Mouse (Mus musculus): ENCODE measurements at regions not wholly inside any gene's neighbourhood (a gene's known extent, or its start where the extent isn't known, plus 50 kb on each side); places are given as distances from the start of the nearest gene placed in this dataset.

GRCm38 (mm10) chr10:68360765-68361483 is 82.4 kb upstream of the Arid5b start:
- TF ChIP-seq CTCF (IDR thresholded peaks at IDR 0.05) (no peak), EP300 (IDR thresholded peaks at IDR 0.05) (no peak)
- Histone ChIP-seq H3K9me3 (ENCODE audit: low read length) (no peaks in the 10 kb centered on the region), H3K4me2 (replicated peaks; ENCODE audit: low read depth, low read length) (no peak overlapping the region), H3K4me1 (ENCODE audit: insufficient read depth, low read depth, low read length) (no peaks in the 10 kb centered on the region; the same call in 1 of the 2 replicates), H3K36me3 (ENCODE audit: insufficient read depth, low read length) (no peaks in the 10 kb centered on the region), H3K9ac (replicated peaks; ENCODE audit: low read depth) (no peak overlapping the region), H3K4me3 (ENCODE audit: low read depth, low read length) (no peak overlapping the region), H3K27me3 (replicated peaks; ENCODE audit: insufficient read depth, low read length) (no peaks in the 10 kb centered on the region), H3K27ac (ENCODE audit: low read length) (0 out of 2 replicates have a peak overlapping the region, but pooled peaks have one; percentile 38)
- DNase-seq (ENCODE audit: low spot score) (peak; percentile 78), ATAC-seq (peak; percentile 87)
- 34% methylated on average over 6 of the region's 6 CpGs for WGBS

- DNase-seq (ENCODE audit: low spot score) (peak; percentile 11), ATAC-seq (no peak)
- 100% methylated on average over 2 of the region's 2 CpGs for WGBS
- Histone ChIP-seq H3K27me3 (replicated peaks; ENCODE audit: insufficient read depth, low read length) (no peaks in the 10 kb centered on the region), H3K9me3 (ENCODE audit: low read length) (no peaks in the 10 kb centered on the region), H3K4me1 (ENCODE audit: insufficient read depth, low read depth, low read length) (no peaks in the 10 kb centered on the region; the same call in 1 of the 2 replicates), H3K36me3 (ENCODE audit: insufficient read depth, low read length) (no peaks in the 10 kb centered on the region), H3K9ac (replicated peaks; ENCODE audit: low read depth) (no peak overlapping the region), H3K4me3 (ENCODE audit: low read depth, low read length) (no peak overlapping the region), H3K27ac (ENCODE audit: low read length) (no peak overlapping the region), H3K4me2 (replicated peaks; ENCODE audit: low read depth, low read length) (no peak overlapping the region)
- TF ChIP-seq CTCF (IDR thresholded peaks at IDR 0.05) (peak; percentile 46), EP300 (IDR thresholded peaks at IDR 0.05) (no peak)
Observed at GRCm38 (mm10) chr10:68359135-68359534, 80.6 kb upstream of the Arid5b start.

- H3K9me3 ChIP-seq (ENCODE audit: low read length): no peaks in the 10 kb centered on the region
- H3K9ac ChIP-seq (replicated peaks; ENCODE audit: low read depth): no peak overlapping the region
- TF ChIP-seq EP300 (IDR thresholded peaks at IDR 0.05): no peak
- TF ChIP-seq CTCF (IDR thresholded peaks at IDR 0.05): peak; percentile 62
- H3K27ac ChIP-seq (ENCODE audit: low read length): peak overlapping the region; percentile 62
- no peak overlapping the region for H3K4me2 ChIP-seq (replicated peaks; ENCODE audit: low read depth, low read length)
- DNase-seq (ENCODE audit: low spot score) (peak; percentile 35), ATAC-seq (no peak)
- WGBS: 26% methylated on average over 6 of the region's 6 CpGs
- no peaks in the 10 kb centered on the region for H3K27me3 ChIP-seq (replicated peaks; ENCODE audit: insufficient read depth, low read length)
- H3K4me1 ChIP-seq (ENCODE audit: insufficient read depth, low read depth, low read length): no peaks in the 10 kb centered on the region; the same call in 1 of the 2 replicates
- H3K36me3 ChIP-seq (ENCODE audit: insufficient read depth, low read length): no peaks in the 10 kb centered on the region
- H3K4me3 ChIP-seq (ENCODE audit: low read depth, low read length): no peak overlapping the region
Observed at GRCm38 (mm10) chr10:68356973-68357372, 78.4 kb upstream of the Arid5b start.

- no peak overlapping the region for H3K9ac ChIP-seq (replicated peaks; ENCODE audit: low read depth)
- no peaks in the 10 kb centered on the region; the same call in 1 of the 2 replicates for H3K4me1 ChIP-seq (ENCODE audit: insufficient read depth, low read depth, low read length)
- no peak overlapping the region for H3K4me3 ChIP-seq (ENCODE audit: low read depth, low read length)
- WGBS: 74% methylated on average over 5 of the region's 5 CpGs
- no peaks in the 10 kb centered on the region for H3K9me3 ChIP-seq (ENCODE audit: low read length)
- H3K36me3 ChIP-seq (ENCODE audit: insufficient read depth, low read length): no peaks in the 10 kb centered on the region
- peak overlapping the region; percentile 62 for H3K27ac ChIP-seq (ENCODE audit: low read length)
- no peaks in the 10 kb centered on the region for H3K27me3 ChIP-seq (replicated peaks; ENCODE audit: insufficient read depth, low read length)
- no peak for ATAC-seq
- no peak for DNase-seq (ENCODE audit: low spot score)
- TF ChIP-seq EP300 (IDR thresholded peaks at IDR 0.05) (no peak), CTCF (IDR thresholded peaks at IDR 0.05) (no peak)
- no peak overlapping the region for H3K4me2 ChIP-seq (replicated peaks; ENCODE audit: low read depth, low read length)
Observed at GRCm38 (mm10) chr10:68356521-68356920, 78.0 kb upstream of the Arid5b start.

GRCm38 (mm10) chr10:68356093-68356485 is 77.5 kb upstream of the Arid5b start:
- 0 out of 2 replicates have a peak overlapping the region, but pooled peaks have one; percentile 15 for H3K4me2 ChIP-seq (replicated peaks; ENCODE audit: low read depth, low read length)
- no peaks in the 10 kb centered on the region for H3K9me3 ChIP-seq (ENCODE audit: low read length)
- H3K4me1 ChIP-seq (ENCODE audit: insufficient read depth, low read depth, low read length): no peaks in the 10 kb centered on the region; the same call in 1 of the 2 replicates
- whole genome bisulfite sequencing: 12% methylated on average over 6 of the region's 6 CpGs
- no peak for ATAC-seq
- TF ChIP-seq EP300 (IDR thresholded peaks at IDR 0.05): 0 out of 2 replicates have a peak, but pooled peaks have one; percentile 6
- no peak for TF ChIP-seq CTCF (IDR thresholded peaks at IDR 0.05)
- H3K4me3 ChIP-seq (ENCODE audit: low read depth, low read length): no peak overlapping the region
- H3K27ac ChIP-seq (ENCODE audit: low read length): peak overlapping the region; percentile 52
- no peak overlapping the region for H3K9ac ChIP-seq (replicated peaks; ENCODE audit: low read depth)
- H3K27me3 ChIP-seq (replicated peaks; ENCODE audit: insufficient read depth, low read length): no peaks in the 10 kb centered on the region
- no peaks in the 10 kb centered on the region for H3K36me3 ChIP-seq (ENCODE audit: insufficient read depth, low read length)
- DNase-seq (ENCODE audit: low spot score): no peak

- ATAC-seq (peak; percentile 30), DNase-seq (ENCODE audit: low spot score) (peak; percentile 77)
- Histone ChIP-seq H3K27me3 (replicated peaks; ENCODE audit: insufficient read depth, low read length) (no peaks in the 10 kb centered on the region), H3K36me3 (ENCODE audit: insufficient read depth, low read length) (no peaks in the 10 kb centered on the region), H3K4me1 (ENCODE audit: insufficient read depth, low read depth, low read length) (no peaks in the 10 kb centered on the region; the same call in 1 of the 2 replicates), H3K4me2 (replicated peaks; ENCODE audit: low read depth, low read length) (0 out of 2 replicates have a peak overlapping the region, but pooled peaks have one; percentile 15), H3K9ac (replicated peaks; ENCODE audit: low read depth) (no peak overlapping the region), H3K27ac (ENCODE audit: low read length) (peak overlapping the region; percentile 52), H3K4me3 (ENCODE audit: low read depth, low read length) (no peak overlapping the region), H3K9me3 (ENCODE audit: low read length) (no peaks in the 10 kb centered on the region)
- 5% methylated on average over 6 of the region's 6 CpGs for WGBS
- TF ChIP-seq CTCF (IDR thresholded peaks at IDR 0.05) (no peak), EP300 (IDR thresholded peaks at IDR 0.05) (no peak)
Observed at GRCm38 (mm10) chr10:68355471-68356092, 77.0 kb upstream of the Arid5b start.
